Mouse (Mus musculus) erythroid progenitor cell, adult 5-6 weeks (primary cell): ENCODE data around the gene Pou5f1. TPM values are rescaled to one million over a fixed set of nuclear protein-coding genes. Genes with fewer than 3 reads are reported as not detected.
A peak's percentile ranks its signal among the peaks of the same experiment; 100 is the strongest.

ENCODE experiments used
- ATAC-seq: replicated peaks from 2 replicates; pipeline ENCODE4 v1.8.0; 2016; ENCODE audit warnings: moderate number of reproducible peaks, mild to moderate bottlenecking, moderate TSS enrichment, inconsistent platforms; ENCODE audit not compliant: poor library complexity, low FRiP score, severe bottlenecking
- total RNA-seq, 2 experiments: library from RNA; stranded (forward) in 1 of 2; stranded (reverse) in 1 of 2; fragments of 150-400 nt in 1 of 2; fragments of 186-747, 209-891 nt in 1 of 2; gene quantifications; 2 replicates each; pipeline versions ENCODE4 v1.2.3 to v1.2.4; 2015 to 2017; ENCODE audit warnings: low replicate concordance in 2 of 2

The Pou5f1 gene
- total RNA-seq, 2 experiments from 2014 or later, result not detected

DNA sequence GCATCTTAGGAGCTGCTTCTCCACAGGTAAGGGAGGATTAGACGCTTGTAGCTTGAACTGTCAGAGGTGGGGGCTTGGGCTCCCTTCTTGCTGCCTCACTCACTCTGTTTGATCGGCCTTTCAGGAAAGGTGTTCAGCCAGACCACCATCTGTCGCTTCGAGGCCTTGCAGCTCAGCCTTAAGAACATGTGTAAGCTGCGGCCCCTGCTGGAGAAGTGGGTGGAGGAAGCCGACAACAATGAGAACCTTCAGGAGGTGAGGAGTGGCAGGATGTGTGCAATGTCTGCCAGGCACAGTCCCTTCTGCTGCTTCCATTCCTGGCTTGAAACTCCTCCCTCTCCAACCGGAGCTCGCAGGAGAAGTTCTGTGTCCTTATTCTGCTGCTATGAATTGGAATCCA lies 3.5 kb downstream of the Pou5f1 start:
- ATAC-seq, result no peak

DNA sequence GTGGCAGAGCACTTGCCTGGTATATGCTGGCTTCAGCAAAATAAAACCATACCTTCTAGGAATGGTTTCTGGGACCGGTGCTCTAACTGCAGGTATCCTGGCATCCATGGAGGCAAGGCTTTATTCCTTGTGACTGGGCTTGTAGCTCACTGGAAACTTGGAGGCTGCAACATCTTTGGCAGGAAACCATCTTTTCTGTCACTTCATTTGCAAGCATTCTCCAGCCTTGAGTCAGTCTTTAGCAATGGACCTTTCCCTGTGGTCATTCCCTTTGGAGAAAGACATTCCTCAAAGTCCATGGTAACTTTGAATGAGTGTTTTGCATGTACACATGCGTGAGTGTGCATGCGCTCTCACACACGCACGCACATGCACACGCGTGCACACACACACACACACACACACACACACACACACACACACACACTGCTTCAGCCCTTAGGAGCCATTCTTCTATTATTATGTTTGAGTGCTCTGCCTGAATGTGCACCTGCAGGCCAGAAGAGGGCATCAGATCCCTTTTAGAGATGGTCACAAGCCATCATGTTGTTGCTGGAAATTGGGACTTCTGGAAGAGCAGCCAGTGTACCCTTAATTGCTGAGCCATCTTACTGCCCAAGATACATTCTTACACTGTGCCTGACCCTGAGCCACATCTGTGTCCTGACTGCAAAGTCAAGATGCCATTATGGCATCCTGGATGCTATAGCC lies 7.3 kb downstream of the Pou5f1 start:
- ATAC-seq, result no peak

DNA sequence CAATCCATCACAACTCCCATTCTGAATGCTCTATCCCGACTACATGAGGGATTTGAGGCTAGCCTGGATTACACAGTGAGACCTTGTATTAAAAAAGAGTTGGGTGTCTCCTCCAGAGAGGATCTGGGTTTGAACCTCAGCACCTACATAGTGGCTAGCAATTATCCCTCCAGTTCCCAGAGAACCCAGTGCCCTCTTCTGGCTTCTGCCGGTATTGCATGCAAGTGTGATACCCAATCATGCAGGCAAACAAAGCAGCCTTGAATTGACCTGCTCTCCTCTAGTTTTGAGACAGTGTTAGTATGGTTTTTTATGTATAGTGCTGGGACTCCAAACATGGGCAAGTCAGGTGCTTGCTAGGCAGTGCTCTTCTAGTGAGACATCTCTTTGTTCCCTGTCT lies 8.1 kb downstream of the Pou5f1 start:
- 0 out of 2 replicates have a peak, but pooled peaks have one; percentile 23 for ATAC-seq

DNA sequence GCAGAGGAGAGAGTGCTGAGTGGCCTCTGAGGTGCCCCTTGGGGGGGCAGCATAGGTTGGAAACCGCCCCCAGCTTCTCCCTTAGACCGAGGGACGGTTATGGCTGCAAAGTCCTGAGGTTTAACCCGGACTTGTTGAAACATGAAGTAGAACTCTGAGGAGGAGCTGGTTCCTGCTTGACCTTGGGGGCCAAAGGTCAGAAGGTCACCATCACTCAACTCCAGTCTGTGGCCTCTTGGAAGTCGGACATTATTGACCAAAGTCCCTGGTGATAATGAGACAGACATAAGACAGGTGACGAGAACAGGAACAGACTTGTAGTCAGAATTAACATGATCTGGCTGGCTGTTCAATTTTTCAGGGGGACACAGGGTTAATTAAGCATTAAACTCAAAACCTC lies 8.9 kb downstream of the Pou5f1 start:
- ATAC-seq, result no peak

DNA sequence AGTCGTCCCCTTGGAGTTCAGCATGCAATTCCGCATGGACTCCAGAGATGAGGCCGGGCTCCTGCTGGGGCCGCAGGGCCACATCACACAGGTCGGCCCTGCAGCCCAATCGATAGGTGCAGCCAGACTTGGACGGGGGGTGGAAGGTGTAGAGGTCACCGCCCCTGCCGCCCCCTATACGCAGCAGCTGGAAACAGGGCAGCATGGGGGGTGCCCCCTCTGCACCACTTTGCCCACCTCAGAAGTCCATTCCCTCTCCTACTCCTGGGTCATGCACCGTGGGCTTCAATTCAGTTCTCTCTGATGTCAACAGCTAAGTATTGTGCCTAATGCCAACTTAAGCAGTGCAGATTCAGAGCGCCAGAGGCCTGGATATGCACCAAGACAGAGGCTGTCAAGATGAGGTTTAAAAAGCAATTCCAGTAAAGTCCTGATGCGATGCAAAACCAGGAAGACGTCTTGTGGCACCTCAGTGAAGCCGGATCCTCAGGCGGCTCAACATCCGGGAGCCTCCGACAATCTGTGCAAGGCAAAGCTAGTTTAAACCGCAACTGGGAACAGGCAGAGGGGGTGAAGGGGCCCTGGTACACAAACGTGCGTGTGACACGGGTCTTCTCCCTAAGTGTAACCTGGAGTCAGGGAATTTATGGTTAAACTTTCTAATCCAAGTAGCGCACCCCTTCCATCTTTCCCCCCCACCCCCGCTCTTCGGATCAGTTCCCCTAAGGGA lies 10.3 kb downstream of the Pou5f1 start:
- no peak for ATAC-seq

DNA sequence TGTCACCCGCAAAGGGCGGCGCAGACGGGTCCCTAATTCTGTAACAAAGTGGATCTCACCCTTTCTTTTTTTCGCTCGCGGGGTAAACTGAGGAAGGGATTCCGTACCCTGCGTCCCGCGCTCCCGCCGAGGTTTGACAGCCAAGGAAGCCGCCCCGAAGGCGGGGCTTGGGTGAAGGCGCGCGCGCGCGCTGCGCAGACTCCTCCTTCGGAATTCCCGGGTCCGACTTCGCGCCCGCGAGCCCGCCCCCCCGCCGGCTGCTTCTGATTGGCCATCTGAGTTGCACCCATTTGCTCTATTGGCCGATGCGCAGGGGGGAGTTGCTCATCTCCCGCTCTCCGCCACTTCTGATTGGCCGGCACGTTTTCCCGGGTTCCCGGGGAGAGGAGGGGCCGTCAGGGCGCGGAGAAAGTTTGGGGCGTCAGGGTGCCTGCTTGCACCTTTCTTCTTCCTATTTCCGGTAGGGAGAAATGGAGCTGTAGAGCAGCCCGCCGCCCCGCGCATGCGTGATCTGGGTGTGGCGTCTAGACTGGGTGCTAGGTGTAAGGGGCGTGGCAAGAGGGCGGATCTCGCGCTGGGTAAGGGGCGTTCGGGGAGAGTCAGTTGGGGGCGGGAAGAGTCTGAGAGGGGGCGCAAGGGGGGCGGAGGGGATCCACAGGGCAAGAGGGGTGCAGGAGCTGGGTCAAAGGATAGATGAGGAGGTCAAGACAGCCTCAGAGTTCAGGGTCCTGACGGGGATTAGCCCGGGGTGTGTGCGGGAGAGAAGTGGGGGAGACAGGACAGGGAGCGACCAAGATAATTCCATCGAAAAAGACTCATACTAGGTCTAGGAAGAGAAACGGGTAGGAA lies 11.1 kb downstream of the Pou5f1 start, which contains the start of the genes Tcf19 and Cchcr1:
Gene Tcf19, minus strand, starts transcription at position 173 of the 849 bp plus-strand sequence.
Gene Cchcr1, plus strand, starts transcription at position 449 of the 849 bp plus-strand sequence.
- ATAC-seq, result peak; percentile 93

DNA sequence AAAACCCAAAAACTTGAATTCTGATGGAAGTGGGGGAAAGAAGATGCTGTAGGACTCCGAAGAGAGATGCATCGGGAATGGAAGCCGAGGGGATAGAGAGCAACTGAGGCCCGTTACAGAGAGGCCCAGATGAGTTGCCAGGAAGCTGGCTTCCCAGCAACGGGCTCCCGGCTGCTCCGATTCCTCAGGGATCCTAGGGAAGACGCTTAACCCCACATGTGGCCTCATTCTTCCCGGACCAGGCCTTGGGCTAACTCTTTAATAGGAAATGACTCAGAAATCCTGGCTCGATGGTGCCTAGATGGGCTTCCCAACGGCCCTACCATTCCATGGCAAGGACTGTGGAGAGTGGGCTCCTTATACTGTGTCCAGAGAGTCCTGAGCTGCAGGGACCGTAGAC lies 11.7 kb downstream of the Pou5f1 start:
- no peak for ATAC-seq

DNA sequence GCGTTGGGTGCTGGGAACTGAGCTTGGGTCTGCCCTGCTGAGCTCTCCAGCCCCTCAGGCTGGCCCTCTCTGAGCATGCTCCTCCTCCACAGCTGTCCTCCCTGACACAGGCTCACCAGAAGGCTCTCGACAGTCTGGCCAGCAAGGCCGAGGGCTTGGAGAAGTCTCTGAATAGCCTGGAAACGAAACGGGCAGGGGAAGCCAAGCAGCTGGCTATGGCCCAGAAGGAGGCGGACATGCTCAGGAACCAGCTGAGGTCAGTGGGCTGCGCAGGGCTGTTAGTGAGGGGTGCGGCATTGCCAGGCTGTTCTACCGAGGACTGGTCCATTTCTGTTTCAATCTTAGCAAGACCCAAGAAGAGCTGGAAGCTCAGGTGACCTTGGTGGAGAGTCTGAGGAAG lies 18.5 kb downstream of the Pou5f1 start:
- no peak for ATAC-seq

DNA sequence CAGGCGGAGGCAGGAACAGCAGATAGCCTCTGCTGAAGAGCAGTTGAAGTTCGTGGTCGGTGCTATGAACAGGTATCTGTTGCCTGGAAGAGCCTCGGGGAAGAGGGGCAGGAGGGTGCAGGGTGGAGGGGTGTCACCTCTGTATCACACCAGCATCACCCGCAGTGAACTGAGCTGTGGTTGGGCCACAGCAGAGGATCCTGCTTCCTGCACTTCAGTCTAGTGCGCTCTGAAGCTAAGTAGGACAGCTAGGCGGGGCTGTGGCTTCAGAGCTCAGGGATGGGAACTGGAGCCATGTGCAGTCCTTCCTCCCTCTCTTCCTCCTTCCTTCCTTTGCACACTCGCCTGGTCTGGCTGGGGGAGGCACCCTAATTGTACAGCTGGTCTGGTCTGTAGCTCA lies 20.8 kb downstream of the Pou5f1 start:
- ATAC-seq, result no peak

DNA sequence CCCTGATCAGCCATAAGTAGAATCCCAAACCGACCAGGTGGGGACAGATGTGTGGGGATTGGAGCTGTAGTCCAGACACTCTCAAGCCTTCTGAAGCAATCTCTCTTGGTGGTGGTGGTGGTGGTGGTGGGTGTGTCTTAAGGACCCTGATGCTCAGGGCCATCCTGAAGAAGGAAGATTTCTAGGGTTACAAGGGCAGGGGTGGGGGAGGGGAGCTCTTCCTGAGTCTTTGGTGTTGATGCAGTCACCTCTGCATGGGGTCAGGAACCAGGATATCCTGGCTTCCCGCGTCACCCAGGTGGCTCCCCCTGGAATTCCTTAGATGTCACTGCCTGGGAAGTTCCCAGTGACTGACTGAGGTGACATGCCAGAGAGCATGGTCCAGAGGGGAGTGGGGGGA lies 26.5 kb downstream of the Pou5f1 start:
- no peak for ATAC-seq

DNA sequence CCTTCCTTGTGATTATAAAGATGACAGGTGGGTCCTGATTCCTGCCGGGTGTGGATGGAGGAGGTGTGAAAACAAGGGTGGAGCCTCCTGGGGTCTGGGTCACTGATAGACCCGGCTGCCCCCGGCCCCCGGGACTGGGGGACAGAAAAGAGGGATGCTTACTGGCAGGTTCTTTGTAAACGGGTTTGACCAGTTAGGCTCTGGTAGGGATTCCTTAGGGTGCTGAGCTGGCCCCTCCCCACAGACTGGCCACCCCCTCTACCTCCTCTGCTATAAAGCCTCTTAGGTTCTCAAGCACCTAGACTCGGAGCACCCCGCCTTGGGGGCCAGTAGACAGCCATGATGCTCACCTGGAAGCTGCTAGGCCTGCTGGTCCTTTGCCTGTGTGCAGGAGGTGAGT lies 27.1 kb downstream of the Pou5f1 start, which contains the start of gene Psors1c2:
Gene Psors1c2, plus strand, starts transcription at position 301 of the 400 bp plus-strand sequence.
- no peak for ATAC-seq

DNA sequence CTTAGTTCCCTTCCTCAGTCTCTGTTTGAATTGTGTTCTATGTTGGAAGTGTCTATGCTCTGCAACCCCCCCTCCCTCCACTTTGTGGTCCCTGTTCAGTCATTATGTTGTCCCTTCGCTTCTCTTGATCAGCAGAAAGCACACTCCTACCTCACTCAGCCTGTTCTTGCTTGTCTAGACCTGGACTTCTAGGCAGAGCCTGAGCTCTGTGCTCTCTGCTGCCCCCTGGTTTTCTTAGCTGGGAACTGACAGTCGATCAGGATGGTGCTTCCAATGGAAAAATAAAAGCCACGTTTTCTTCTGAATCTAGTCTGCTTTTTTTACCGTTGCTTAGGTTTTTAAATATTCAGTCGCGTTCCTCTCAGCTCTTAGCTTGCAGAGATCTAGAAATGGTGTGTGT lies 28.5 kb downstream of the Pou5f1 start:
- ATAC-seq, result peak; percentile 79

DNA sequence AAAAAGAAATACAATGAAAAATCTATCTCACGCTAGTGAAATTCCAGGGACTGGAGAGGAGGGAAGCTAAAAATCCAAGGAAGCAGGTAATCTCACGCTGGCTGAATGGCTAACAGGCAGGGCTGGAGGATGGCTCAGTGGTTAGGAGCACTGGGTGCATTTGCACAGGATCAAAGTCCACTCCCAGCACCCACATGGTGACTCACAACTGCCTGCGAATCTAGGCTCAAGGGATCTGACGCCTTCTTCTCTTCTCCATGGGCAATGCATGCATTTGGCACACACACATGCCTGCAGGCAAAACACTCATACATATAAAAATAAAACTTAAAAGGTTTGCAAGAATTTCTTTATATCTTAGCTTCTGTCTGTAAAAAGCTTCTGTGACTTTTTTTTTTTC lies 31.6 kb downstream of the Pou5f1 start:
- no peak for ATAC-seq

DNA sequence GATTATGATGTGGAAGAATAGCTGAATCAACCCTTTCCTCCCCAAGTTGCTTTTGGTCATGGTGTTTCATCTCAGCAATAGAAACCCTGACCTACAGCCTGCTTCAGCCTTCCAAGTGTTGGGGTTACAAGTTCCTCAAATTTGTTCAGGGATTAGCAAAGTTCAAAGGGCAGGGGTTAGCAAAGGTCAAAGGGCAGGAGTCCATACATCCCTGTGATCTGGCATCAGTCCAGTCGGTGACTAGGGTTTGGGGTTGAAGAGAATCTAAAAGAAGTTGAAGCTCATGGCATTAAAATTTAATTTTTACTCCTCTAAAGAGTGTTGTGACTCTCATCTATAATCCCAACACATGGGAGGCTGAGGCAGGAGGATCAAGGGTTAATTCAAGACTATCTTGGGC lies 32.7 kb downstream of the Pou5f1 start:
- ATAC-seq, result no peak

DNA sequence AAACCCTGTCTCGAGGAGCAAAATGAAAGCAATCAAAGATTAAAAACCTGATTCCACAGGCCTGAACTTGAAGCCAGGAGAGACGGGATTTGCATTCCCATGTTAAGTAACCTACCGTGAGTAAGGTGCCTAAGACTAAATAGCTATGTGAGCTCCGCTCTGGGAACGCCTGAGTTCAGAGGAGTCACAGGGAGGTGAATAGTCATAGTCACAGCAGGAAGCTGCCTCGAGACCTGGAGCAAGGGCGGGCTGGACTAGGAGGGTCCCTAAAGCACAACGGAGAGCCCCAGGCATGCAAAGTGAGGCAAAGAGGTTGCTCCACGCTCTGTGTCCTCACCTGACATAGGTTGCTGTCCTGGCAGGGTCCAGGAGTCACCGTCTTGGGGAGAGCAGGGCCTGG lies 33.7 kb downstream of the Pou5f1 start:
- no peak for ATAC-seq

DNA sequence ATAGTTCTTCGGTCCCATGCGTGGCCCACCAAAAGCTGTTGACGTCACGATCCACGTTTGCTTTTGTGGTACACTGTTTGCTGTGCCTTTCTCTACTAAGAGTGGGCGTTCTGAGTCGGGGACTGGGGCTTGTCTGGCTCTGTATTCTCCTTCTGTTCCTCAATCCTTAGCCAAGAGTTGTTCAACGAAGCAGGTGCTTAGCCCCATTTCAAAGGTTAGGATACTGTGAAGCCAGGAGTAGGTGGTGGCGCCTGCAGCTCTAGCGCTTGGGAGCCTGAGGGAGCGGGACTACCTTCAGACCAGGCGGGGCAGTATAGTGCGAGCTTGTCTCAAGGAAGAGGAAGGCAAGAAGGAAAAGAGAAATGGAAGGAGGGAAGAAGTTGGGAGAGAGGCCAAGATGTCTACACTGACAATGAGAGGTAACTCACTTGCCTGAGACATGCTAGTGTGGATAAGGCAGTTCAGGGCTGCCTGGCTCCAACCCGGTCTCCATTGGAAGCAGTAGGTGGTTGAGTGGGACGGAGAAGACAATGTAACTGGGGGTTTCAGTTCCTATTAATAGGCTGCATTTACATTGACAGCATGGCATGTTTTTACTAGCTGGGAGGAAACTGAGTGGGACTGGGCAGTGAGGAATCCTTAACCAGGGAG lies 37.1 kb downstream of the Pou5f1 start:
- no peak for ATAC-seq

DNA sequence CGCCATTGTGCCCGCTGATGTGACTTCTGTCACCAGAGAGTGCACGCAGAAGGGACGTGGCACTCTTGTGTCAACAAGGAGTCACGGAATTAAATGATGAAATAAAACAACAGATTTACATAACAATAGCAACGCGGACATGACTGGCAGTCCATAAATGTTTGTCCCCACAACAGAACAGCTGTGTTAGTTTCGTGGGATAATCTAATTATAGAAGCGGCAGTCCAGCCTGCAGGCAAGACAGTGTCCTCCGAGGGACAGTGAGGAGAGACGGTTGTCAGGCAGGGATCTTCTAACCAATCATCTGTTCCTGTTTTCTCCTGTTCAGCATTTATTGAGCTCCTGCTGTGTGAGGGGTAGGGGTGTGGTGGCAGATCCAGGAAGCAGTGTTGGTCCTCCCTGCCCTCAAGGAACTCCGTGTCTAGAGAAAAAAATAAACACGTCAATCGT lies 37.6 kb downstream of the Pou5f1 start:
- no peak for ATAC-seq

DNA sequence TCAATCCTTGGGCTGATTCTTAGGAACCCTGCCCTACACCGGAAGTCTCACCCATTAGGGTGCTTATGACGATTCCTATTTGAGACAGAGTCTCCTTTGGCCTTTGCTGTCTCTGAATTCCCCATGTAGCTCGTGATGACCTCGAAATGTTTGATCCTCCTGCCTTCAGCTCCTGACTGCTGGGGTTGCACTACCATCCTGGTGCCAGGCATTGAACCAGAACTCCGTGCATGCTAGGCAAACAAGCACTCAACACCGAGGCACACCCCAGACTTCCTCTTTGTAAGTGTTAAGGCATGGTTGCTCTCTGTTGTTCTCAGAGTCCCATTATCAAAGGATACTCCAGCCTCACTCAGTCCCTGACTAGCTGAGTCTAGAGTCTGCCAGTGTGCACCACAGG lies 38.2 kb downstream of the Pou5f1 start:
- ATAC-seq, result no peak

DNA sequence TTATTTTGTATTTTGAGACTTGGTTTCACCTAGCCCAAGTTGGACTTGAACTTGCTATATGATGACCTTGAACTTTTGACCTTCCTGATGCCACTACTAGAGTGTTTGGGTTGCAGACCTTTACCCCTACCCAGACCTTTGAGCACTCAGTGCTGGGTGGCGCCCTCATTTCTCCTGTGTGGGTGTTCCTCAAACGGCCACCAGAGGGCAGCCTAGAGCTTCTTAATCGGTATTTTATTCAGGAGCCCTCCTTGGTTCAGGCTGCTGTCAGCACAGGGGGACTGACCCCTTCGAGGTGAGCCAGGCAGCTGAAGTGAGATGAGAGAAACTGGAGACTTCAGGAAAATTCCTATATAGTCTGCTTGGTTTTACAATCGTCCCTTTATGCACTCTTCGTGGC lies 38.9 kb downstream of the Pou5f1 start:
- ATAC-seq, result peak; percentile 68; the same call in 1 of the 2 replicates

DNA sequence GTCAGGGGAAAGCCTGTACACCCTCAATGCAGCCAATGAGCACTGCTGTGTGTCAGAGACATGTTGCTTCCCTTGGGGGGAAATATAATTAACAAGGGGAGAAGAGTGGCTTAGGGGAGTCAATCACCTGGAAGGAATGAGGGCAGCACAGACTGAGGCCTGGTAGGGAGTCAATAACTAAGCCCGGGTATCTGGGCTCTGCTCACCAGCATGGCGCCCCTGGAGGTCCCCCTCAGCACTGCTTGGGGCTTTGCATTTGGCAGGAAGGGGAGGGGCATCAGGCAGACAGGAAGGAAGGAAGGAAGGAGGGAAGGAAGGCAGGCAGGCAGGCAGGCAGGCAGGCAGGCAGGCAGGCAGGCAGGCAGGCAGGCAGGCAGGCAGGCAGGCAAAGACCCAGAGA lies 41.6 kb downstream of the Pou5f1 start:
- no peak for ATAC-seq
